Mouse (Mus musculus) thymus, postnatal 36 days (tissue): ENCODE measurements around the gene Tmem132c.

Source experiments
- DNase-seq, 2 experiments: peaks; one replicate each; pipeline ENCODE4 v3.0.0; 2022; ENCODE audit warnings: mixed read lengths in 2 of 2

Tmem132c gene

DNA sequence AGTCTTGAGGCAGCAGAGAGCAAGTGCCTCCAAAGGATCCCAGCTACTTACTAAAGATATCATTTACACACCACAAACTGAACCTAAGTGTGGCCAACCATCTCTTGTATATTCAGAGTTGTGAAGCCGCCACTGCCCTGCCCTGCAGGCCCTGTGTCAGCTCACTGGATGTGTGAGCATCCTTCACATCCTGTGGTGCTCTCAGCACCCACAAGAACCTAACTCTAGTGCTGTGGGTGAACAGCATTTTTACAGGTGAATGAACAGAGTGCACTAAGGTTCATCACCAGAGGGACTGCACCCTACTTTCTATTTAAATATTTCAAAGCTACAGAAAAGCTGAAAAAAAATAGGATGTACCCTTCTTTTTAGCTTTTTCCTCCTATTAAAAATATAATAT is 370.3 kb downstream of the Tmem132c start:
- no peak for DNase-seq

DNA sequence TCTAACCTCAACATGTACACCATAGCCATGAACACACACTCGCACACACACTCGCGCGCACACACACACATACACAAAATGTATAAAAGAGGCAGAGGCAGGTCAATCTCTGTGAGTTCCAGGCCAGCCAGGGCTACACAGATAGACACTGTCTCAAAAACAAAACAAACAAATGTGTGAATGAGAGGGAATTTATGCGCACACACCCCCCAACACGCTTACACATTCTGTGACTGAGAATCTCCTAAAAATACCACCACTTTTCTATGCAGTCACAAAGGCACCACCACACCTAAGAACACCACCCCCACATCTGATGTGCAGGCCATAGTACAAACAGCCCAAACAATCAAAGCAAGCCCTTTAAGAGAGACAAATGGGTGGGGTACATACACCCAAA is 370.8 kb downstream of the Tmem132c start:
- DNase-seq = no peak
